Mouse (Mus musculus): ENCODE data around the gene Esm1.
"Not testable (repeated sequence)": the region's sequence is repeated elsewhere in the genome, so short reads cannot be mapped to it uniquely, and the experiment has no call there.

The Esm1 gene

DNA sequence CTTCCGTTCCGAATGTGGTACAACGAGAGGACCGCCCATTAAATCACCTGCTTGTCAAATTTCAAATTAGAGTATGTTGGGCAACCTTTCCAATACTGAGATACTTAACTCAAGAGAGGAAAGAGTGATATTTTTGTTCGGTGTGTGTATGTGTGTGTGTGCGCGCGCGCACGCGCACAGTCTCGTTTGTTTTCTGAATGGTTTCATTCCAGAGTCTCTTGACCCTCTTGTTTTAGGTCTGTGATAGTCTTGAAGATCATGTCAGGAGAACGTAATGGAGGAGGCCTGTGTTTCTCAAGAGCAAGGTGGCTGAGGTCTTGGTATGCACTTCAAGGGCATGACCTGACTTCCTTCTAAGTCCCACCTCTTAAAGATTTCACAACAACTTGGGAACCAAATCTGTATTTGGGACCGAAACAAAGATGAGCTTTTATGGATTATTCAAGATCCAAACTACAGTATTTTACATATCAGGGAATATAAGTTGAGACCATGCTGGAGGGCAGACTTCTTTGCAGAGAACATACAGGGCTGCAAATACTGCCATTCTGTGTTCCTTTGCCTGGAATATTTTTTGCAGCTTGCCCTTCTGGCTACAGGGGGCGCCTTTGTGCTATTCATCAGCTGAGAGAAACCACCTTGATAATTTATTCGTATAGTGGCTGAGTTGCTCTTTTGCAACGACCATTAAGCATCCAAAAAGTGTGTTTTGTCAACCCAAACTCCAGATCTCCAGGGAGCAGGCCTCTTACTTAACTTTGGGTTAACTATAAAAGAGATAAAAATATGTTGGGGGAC is 18.4 kb downstream of the Esm1 start:
- no peak for DNase-seq (ENCODE audit: low spot score in 2 of 2)

DNA sequence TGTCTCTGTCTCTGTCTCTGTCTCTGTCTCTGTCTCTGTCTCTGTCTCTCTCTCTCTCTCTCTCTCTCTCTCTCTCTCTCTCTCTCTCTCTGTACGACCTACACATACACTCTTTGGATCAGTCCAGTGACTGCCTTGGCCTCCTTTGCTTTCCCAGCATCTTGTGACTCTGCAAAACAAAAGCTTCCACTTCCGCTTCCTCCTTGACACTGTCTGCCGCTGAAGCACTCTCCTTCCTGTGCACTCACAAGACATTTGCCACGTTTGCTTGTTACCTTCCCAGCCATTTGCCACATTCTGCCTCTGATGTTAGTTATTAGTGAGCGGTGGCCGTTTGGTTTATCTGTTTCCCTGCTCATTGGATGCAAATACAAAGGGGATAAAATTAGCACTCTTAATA is 32.7 kb downstream of the Esm1 start:
- no peak for DNase-seq (ENCODE audit: low spot score in 2 of 2)

DNA sequence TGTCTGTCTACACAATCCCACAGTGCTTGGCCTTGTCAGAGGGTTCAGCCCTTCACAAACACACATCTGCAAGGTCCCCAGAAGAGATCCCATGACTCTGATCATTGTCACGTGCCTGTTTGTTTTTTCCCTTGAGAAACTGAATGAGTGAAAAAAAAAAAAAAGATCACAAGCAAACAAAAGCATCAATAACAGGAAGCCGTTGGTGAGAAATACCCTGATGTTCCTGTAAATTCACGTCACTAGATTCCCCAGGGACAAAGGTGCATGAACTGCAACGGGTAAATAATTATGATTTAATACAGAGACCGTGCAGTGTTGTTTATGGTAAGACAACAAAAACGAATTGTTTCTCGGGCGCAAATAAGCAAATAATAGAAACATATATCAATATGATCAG is 35.6 kb downstream of the Esm1 start:
- DNase-seq (ENCODE audit: low spot score in 2 of 2): no peak

DNA sequence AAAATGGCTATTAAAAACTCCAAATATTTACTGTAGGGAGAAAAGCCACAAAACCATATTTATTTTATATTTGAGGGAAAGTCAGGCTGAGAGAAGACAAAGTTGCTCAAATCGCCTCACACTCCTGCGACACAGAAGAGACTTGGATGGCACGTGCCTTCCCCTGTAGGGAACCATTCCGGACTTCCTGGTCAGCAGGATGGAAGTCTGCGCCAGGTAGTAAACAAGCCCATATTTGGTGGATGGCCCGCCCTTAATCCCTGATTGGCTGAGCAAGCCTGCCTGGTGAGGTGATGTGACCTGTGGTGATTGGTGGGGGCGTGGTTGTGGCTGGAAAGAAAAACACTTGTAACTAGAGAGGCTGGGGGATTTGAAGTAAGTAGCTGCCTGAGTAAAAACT is 43.1 kb downstream of the Esm1 start:
- DNase-seq (ENCODE audit: low spot score in 2 of 2): not testable (repeated sequence)

DNA sequence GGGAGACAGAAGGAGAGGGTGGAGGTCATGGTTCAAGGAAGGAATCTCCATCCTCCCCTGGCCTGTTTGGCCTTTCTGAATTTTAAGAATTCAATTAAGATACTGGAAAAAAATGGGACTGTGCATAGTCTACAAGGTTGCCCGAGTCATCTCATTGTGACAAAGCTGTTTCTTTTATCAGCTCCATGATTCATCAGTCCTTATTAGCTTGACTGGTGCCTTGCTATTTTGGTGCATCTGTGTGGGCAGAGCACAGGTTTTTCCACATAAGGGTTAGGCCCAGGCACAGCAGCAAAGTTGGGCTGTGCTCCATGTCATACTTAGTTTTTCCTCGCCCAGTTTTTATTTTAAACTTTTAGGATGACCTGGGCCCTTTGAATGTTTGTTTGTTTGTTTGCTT is 47.3 kb downstream of the Esm1 start:
- no peak for DNase-seq (ENCODE audit: low spot score in 2 of 2)

DNA sequence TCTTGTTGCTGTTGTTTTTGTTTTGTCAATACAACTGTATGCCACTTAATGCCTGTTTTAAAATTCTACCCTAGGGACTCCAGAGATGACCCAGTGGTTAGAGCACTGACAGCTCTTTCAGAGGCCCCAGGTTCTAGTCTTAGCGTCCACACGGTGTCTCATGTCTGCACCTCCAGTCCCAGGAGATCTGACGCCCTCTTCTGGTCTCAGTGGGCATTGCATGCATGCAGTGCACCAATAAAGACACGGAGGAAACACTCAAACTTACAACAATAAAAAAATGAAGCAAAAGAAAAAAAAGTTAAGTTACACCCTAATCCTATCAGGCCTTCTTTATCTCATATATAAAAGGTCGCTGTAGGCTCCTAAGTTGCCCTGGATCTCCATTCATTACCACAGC is 47.7 kb downstream of the Esm1 start:
- DNase-seq (ENCODE audit: low spot score in 2 of 2): no peak

DNA sequence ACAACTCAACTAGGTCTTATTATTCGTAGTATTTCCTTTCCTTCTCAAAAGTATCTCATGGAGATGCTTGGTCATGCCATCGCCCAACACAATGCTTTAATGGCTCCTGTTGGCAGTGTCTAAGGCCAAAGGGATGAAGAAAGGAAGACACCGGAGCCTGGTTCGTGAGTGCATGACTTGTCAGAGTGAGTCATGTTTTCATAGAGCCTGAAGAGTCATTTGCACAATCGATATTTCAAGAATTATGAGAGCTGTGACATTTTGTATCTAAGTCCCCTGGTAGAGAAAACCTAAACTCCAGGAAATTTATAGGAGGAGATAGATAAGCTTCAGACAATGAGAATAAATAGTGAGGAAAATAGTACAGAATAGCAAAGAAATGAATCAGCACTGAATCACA is 49.8 kb downstream of the Esm1 start:
- DNase-seq (ENCODE audit: low spot score in 2 of 2): no peak

DNA sequence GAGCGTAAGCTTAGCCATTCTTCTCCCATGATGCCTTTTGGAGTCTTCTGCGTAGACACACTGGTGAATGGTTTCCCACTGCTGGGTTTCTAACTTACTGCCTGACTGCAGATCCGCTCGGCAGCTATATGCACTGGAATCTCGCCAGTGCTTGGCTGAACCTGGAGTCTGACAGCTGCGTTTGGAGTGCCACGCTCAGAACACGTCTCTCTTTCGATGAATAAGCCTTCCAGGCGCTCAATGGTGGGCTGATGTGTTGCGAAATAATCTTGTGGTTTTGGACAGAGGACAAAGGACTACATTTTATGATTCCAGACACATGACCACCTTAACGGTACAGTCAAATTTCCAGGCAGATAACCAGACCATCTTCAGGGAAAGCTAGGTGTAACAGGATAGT is 53.4 kb downstream of the Esm1 start:
- DNase-seq (ENCODE audit: low spot score in 2 of 2): peak; percentile 18 to 36

DNA sequence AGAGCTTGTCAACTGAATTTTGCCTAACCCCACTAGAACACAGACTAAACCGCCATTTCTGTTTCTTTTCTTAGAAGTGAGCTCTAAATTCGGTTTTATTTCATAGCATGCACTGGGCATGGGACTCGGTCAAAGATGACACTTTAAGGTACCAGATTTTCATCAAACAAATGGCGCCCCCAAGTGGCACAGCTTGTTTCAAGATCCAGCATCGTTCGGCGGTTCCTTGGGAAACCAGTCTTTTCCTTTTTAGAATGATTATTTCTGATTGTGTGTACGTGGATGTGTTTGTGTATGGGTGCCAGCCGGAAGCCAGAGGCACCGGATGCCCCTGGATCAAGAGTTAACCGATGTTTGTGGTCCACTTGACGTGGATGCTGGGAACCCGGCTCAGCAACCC is 55.8 kb downstream of the Esm1 start:
- DNase-seq (ENCODE audit: low spot score in 2 of 2): peak; percentile 20 to 51

DNA sequence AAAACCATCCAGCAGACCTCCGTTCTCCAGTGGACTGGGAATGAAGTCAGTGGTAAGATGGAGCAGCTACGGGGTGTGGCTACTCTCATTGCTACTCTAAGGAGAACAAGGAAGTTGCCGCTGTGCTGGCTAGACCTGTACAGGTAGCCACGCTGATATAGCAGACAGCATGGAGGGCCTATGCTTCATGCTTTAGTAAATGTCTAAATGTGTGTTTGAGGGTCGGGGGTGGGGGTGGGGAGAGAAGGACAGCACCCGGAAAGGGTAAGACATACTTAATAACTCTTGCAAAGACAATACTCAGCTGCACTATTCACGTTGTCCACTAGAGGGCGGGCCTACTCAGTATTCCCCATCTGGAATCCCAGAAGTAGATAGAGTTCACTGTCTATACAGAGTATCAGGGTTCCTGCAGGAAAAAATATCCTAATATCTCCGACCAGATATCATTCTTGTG is 57.1 kb downstream of the Esm1 start:
- peak; percentile 31 to 76 for DNase-seq (ENCODE audit: low spot score in 2 of 2)

DNA sequence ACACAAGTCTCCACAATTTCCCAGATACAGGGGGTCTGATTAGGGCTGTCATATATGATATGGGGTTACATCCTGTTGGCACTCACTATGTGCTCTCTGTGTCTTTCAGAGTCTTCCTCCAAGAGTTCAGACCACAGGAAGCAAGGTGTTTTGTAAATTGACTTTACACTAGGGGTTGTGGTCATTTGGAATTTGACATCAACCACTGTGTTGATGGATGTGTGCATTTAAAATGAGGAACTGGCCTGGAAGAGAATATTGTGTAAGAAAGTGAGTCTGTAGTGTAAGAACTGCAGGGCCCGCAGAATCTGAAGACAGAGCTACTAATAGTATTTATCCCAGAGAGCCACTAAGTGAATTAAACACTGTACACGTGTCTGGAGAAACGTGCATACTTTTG is 57.7 kb downstream of the Esm1 start:
- DNase-seq (ENCODE audit: low spot score in 2 of 2): no peak
